Comparison of ENCODE assay signal across 10 mouse cellular contexts in genomic region chrX:106717160-106717559, GRCm38 (mm10).
DNase-seq lines count a peak whose midpoint lies in the region; ATAC-seq and TF ChIP-seq lines count a peak whose summit lies in the region.
"Had no signal": no experiment of that assay in that cellular context is flagged by ENCODE, and none has a peak within 500 bp of the region (broad histone marks: within the 10 kb centered on the region; RNA-seq: fewer than 3 reads in every experiment).

No protein-coding gene starts in this region.

- WGBS in lung, embryonic 14.5 days, result 6% methylated on average over 2 of the region's 2 CpGs
- WGBS in midbrain, embryonic 16.5 days, result 50% methylated on average over 2 of the region's 2 CpGs

- H3K36me3 ChIP-seq in lung, embryonic 14.5 days (ENCODE audit: insufficient read depth), result no peaks in the 10 kb centered on the region
- H3K36me3 ChIP-seq in midbrain, embryonic 16.5 days (ENCODE audit: control insufficient read depth, insufficient read depth, low read length), result no peaks in the 10 kb centered on the region
- H3K36me3 ChIP-seq: forebrain, embryonic 10.5 days; heart, embryonic 15.5 days had no signal

- H3K4me2 ChIP-seq in lung, embryonic 14.5 days, result no peak overlapping the region
- no peak overlapping the region for H3K4me2 ChIP-seq in midbrain, embryonic 16.5 days (ENCODE audit: low read length)
- H3K4me2 ChIP-seq: heart, embryonic 15.5 days had no signal

- no peaks in the 10 kb centered on the region for H3K27me3 ChIP-seq in lung, embryonic 14.5 days (ENCODE audit: insufficient read depth, low read length)
- no peaks in the 10 kb centered on the region for H3K27me3 ChIP-seq in midbrain, embryonic 16.5 days (ENCODE audit: control insufficient read depth, insufficient read depth, low read depth, low read length)
- H3K27me3 ChIP-seq: heart, embryonic 15.5 days had no signal

- no peaks in the 10 kb centered on the region for H3K9me3 ChIP-seq in lung, embryonic 14.5 days (ENCODE audit: low read depth, low read length)
- no peaks in the 10 kb centered on the region for H3K9me3 ChIP-seq in midbrain, embryonic 16.5 days (replicated peaks; ENCODE audit: control insufficient read depth, low read length, poor library complexity, severe bottlenecking)
- H3K9me3 ChIP-seq: forebrain, embryonic 10.5 days; heart, embryonic 15.5 days had no signal

- DNase-seq in lung, embryonic 14.5 days, result peak; percentile 39
- no peak for DNase-seq in lung, postnatal 25 days (ENCODE audit: low spot score)
- DNase-seq in ZHBTc4 (ENCODE audit: low read depth, low spot score), result peak; percentile 1
- peak; percentile 11 for DNase-seq in kidney, adult 18-20 months
- DNase-seq in frontal cortex, postnatal 25 days (ENCODE audit: low spot score in 2 of 2), result no peak
- DNase-seq: cerebellum, adult 11-12 months had no signal

- H3K27ac ChIP-seq in lung, embryonic 14.5 days (ENCODE audit: low read depth), result no peak overlapping the region
- H3K27ac ChIP-seq in midbrain, embryonic 16.5 days (ENCODE audit: low read length), result no peak overlapping the region
- H3K27ac ChIP-seq: forebrain, embryonic 10.5 days; heart, embryonic 15.5 days had no signal

- ATAC-seq in lung, embryonic 14.5 days (ENCODE audit: insufficient read depth), result no peak
- ATAC-seq in neutrophil, adult 5-6 weeks (ENCODE audit: extremely low read depth, insufficient number of reproducible peaks, low FRiP score, poor library complexity, severe bottlenecking), result peak; percentile 55; the same call in 1 of the 2 replicates
- ATAC-seq in midbrain, embryonic 16.5 days, result no peak

- no peaks in the 10 kb centered on the region for H3K4me1 ChIP-seq in lung, embryonic 14.5 days (ENCODE audit: insufficient read depth)
- H3K4me1 ChIP-seq in midbrain, embryonic 16.5 days (ENCODE audit: control insufficient read depth, insufficient read depth, low read length), result no peaks in the 10 kb centered on the region
- H3K4me1 ChIP-seq: forebrain, embryonic 10.5 days; heart, embryonic 15.5 days had no signal

- no peak overlapping the region for H3K9ac ChIP-seq in lung, embryonic 14.5 days
- no peak overlapping the region for H3K9ac ChIP-seq in midbrain, embryonic 16.5 days (ENCODE audit: low read depth, low read length)
- H3K9ac ChIP-seq: heart, embryonic 15.5 days had no signal

- TF ChIP-seq CTCF in lung, embryonic 14.5 days (IDR thresholded peaks at IDR 0.05; ENCODE audit: low read depth), result peak; percentile 36; the same call in 1 of the 2 replicates

- no peak overlapping the region for H3K4me3 ChIP-seq in lung, embryonic 14.5 days (ENCODE audit: low read depth, low read length)
- H3K4me3 ChIP-seq in midbrain, embryonic 16.5 days (ENCODE audit: low read depth, low read length), result no peak overlapping the region
- H3K4me3 ChIP-seq: forebrain, embryonic 10.5 days; heart, embryonic 15.5 days had no signal

Comparison
In these comparisons a context has a peak if more than half of its experiments do, and no peak if none do; other contexts are left out.
1. DNase-seq: peak in lung, embryonic 14.5 days (single experiment), ZHBTc4 (single experiment) and kidney, adult 18-20 months (single experiment); none in lung, postnatal 25 days (single experiment) and frontal cortex, postnatal 25 days (0 of 2).